ENCODE assay signal across 8 mouse cellular contexts in genomic region chr11:4750263-4750662, GRCm38 (mm10). TPM values are rescaled to one million over a fixed set of nuclear protein-coding genes. Genes with fewer than 3 reads are reported as not detected.
DNase-seq lines count a peak whose midpoint lies in the region; ATAC-seq and TF ChIP-seq lines count a peak whose summit lies in the region.

No protein-coding gene starts in this region.

- H3K27ac ChIP-seq in hindbrain, postnatal 0 days, result no peak overlapping the region
- no peak overlapping the region for H3K27ac ChIP-seq in hindbrain, embryonic 13.5 days
- no peak overlapping the region for H3K27ac ChIP-seq in intestine, embryonic 14.5 days (ENCODE audit: low read depth)

- H3K4me3 ChIP-seq in hindbrain, postnatal 0 days (ENCODE audit: low read length), result no peak overlapping the region
- H3K4me3 ChIP-seq in hindbrain, embryonic 13.5 days, result no peak overlapping the region
- no peak overlapping the region for H3K4me3 ChIP-seq in intestine, embryonic 14.5 days (ENCODE audit: low read depth, low read length)

- H3K27me3 ChIP-seq in hindbrain, postnatal 0 days (ENCODE audit: insufficient read depth, low read length), result peaks cover 32% of the 10 kb centered on the region
- peaks cover 72% of the 10 kb centered on the region for H3K27me3 ChIP-seq in hindbrain, embryonic 13.5 days
- H3K27me3 ChIP-seq in intestine, embryonic 14.5 days (replicated peaks; ENCODE audit: control insufficient read depth, insufficient read depth, low read length), result peaks cover 48% of the 10 kb centered on the region

- no peaks in the 10 kb centered on the region; the same call in 1 of the 2 replicates for H3K4me1 ChIP-seq in hindbrain, postnatal 0 days (ENCODE audit: insufficient read depth, low read length)
- H3K4me1 ChIP-seq in hindbrain, embryonic 13.5 days (replicated peaks), result peaks cover 60% of the 10 kb centered on the region
- H3K4me1 ChIP-seq in intestine, embryonic 14.5 days (replicated peaks; ENCODE audit: control insufficient read depth, insufficient read depth, low read length), result peaks cover 7% of the 10 kb centered on the region

- WGBS in hindbrain, postnatal 0 days, result 22% methylated on average over 9 of the region's 9 CpGs
- 14% methylated on average over 9 of the region's 9 CpGs for WGBS in hindbrain, embryonic 13.5 days
- 3% methylated on average over 9 of the region's 9 CpGs for WGBS in intestine, embryonic 14.5 days

- no peaks in the 10 kb centered on the region for H3K36me3 ChIP-seq in hindbrain, postnatal 0 days (ENCODE audit: insufficient read depth, low read length)
- no peaks in the 10 kb centered on the region for H3K36me3 ChIP-seq in hindbrain, embryonic 13.5 days
- no peaks in the 10 kb centered on the region for H3K36me3 ChIP-seq in intestine, embryonic 14.5 days (ENCODE audit: control insufficient read depth, insufficient read depth, low read length)

- no peak overlapping the region for H3K4me2 ChIP-seq in hindbrain, postnatal 0 days (ENCODE audit: low read depth, low read length)
- H3K4me2 ChIP-seq in hindbrain, embryonic 13.5 days, result no peak overlapping the region
- H3K4me2 ChIP-seq in intestine, embryonic 14.5 days (ENCODE audit: low read length), result no peak overlapping the region

- no peak for TF ChIP-seq CTCF in hindbrain, postnatal 0 days (IDR thresholded peaks at IDR 0.05; ENCODE audit: low read depth)

- H3K9me3 ChIP-seq in hindbrain, postnatal 0 days (ENCODE audit: low read length), result no peaks in the 10 kb centered on the region
- H3K9me3 ChIP-seq in hindbrain, embryonic 13.5 days, result no peaks in the 10 kb centered on the region
- H3K9me3 ChIP-seq in intestine, embryonic 14.5 days (ENCODE audit: control insufficient read depth, low read length), result no peaks in the 10 kb centered on the region; the same call in 1 of the 2 replicates

- ATAC-seq in hindbrain, postnatal 0 days, result no peak
- no peak for ATAC-seq in hindbrain, embryonic 13.5 days (ENCODE audit: low FRiP score)
- no peak for ATAC-seq in intestine, embryonic 14.5 days (replicated peaks; ENCODE audit: low FRiP score, low TSS enrichment, low read depth)

- peak; percentile 48 for DNase-seq in hindbrain, postnatal 0 days (ENCODE audit: low spot score)
- peak; percentile 73 for DNase-seq in c-Kit-positive CD71-negative TER-119-negative erythroid progenitor cells, embryonic 14.5 days (ENCODE audit: low read depth)
- DNase-seq in intestine, embryonic 14.5 days (ENCODE audit: low spot score), result peak; percentile 90
- peak; percentile 84 for DNase-seq in lung, postnatal 10 days
- DNase-seq in urinary bladder, adult 2 months (ENCODE audit: low spot score), result peak; percentile 47
- no peak for DNase-seq in right cerebral cortex, postnatal 25 days
- DNase-seq in cerebellum, adult 9-10 months, result no peak

- H3K9ac ChIP-seq in hindbrain, postnatal 0 days (replicated peaks; ENCODE audit: low read length), result no peak overlapping the region
- no peak overlapping the region for H3K9ac ChIP-seq in hindbrain, embryonic 13.5 days
- no peak overlapping the region for H3K9ac ChIP-seq in intestine, embryonic 14.5 days (ENCODE audit: low read length)

RNA-seq across cellular contexts. Expression of gene Cabp7, which starts 3.7 kb away (rescaled TPM):
- 20.4 and 23.6 TPM in 2 replicates for total RNA-seq in hindbrain, postnatal 0 days (2014; rRNA removed)
- 2.9 and 3.3 TPM in 2 replicates for polyA plus RNA-seq in hindbrain, postnatal 0 days (2015; fragmentation: Nextera tagmentation; extraction: Ambion mirVana)
- polyA plus RNA-seq in hindbrain, embryonic 13.5 days (2015; fragmentation: Nextera tagmentation; extraction: Ambion mirVana), result 1.3 and 1.4 TPM in 2 replicates
- 0.15 and 0.16 TPM in 2 replicates for polyA plus RNA-seq in intestine, embryonic 14.5 days (2014; fragmentation: Nextera tagmentation; extraction: Ambion mirVana)
- 0.46 and 0.65 TPM in 2 replicates for polyA plus RNA-seq in urinary bladder, adult 2 months (2012; rRNA removed)

RNA-seq across cellular contexts. Expression of gene Zmat5, which starts 45.8 kb away (rescaled TPM):
- 22.7 and 24.5 TPM in 2 replicates for total RNA-seq in hindbrain, postnatal 0 days (2014; rRNA removed)
- polyA plus RNA-seq in hindbrain, postnatal 0 days (2015; fragmentation: Nextera tagmentation; extraction: Ambion mirVana), result 56.5 and 58.5 TPM in 2 replicates
- polyA plus RNA-seq in hindbrain, embryonic 13.5 days (2015; fragmentation: Nextera tagmentation; extraction: Ambion mirVana), result 71.6 and 74.5 TPM in 2 replicates
- polyA plus RNA-seq in intestine, embryonic 14.5 days (2014; fragmentation: Nextera tagmentation; extraction: Ambion mirVana), result 59.4 and 63.8 TPM in 2 replicates
- polyA plus RNA-seq in urinary bladder, adult 2 months (2012; rRNA removed), result 64.8 and 77.0 TPM in 2 replicates

RNA-seq across cellular contexts. Expression of gene Uqcr10, which starts 46.1 kb away (rescaled TPM):
- 183 and 231 TPM in 2 replicates for total RNA-seq in hindbrain, postnatal 0 days (2014; rRNA removed)
- 1,048 and 1,063 TPM in 2 replicates for polyA plus RNA-seq in hindbrain, postnatal 0 days (2015; fragmentation: Nextera tagmentation; extraction: Ambion mirVana)
- 541 and 557 TPM in 2 replicates for polyA plus RNA-seq in hindbrain, embryonic 13.5 days (2015; fragmentation: Nextera tagmentation; extraction: Ambion mirVana)
- polyA plus RNA-seq in intestine, embryonic 14.5 days (2014; fragmentation: Nextera tagmentation; extraction: Ambion mirVana), result 954 and 1,060 TPM in 2 replicates
- polyA plus RNA-seq in urinary bladder, adult 2 months (2012; rRNA removed), result 1,105 and 1,175 TPM in 2 replicates

Comparison
In these comparisons a context has a peak if more than half of its experiments do, and no peak if none do; other contexts are left out.
1. DNase-seq: peak in hindbrain, postnatal 0 days (single experiment), c-Kit-positive CD71-negative TER-119-negative erythroid progenitor cells, embryonic 14.5 days (single experiment), intestine, embryonic 14.5 days (single experiment), lung, postnatal 10 days (single experiment) and urinary bladder, adult 2 months (single experiment); none in right cerebral cortex, postnatal 25 days (single experiment) and cerebellum, adult 9-10 months (single experiment).